Mouse (Mus musculus) heart, adult 2 months (tissue): ENCODE measurements around the gene Lbx1.

Source experiments
- EP300 ChIP-seq: fragments of 200-500 bp; IDR thresholded peaks from 2 replicates; pipeline ENCODE4 v1.6.1; 2011; ENCODE audit warnings: low read depth, low read length, control low read depth; ENCODE audit not compliant: insufficient read depth
- POLR2A ChIP-seq: fragments of 200-500 bp; IDR thresholded peaks from 2 replicates; pipeline ENCODE4 v1.6.1; 2011; ENCODE audit warnings: mild to moderate bottlenecking, low read depth, low read length, control low read depth; ENCODE audit not compliant: insufficient read depth

GRCm38 (mm10) chr19:45257414-45258326, 22.1 kb upstream of the Lbx1 start:
- TF ChIP-seq EP300 (no peak), POLR2A (no peak)
